Mouse (Mus musculus) limb, embryonic 14.5 days (tissue): ENCODE measurements around the gene 1700001P01Rik. TPM values are rescaled to one million over a fixed set of nuclear protein-coding genes. Genes with fewer than 3 reads are reported as not detected.

Experiments used
- ATAC-seq: fragments of 200-750 bp; cut with Nextera tagmentation; 2 replicates; pipeline ENCODE4 v1.8.0; 2017; ENCODE audit warnings: low read depth, moderate number of reproducible peaks, moderate TSS enrichment; ENCODE audit not compliant: low FRiP score
- DNase-seq: peaks from one replicate; pipeline ENCODE4 v3.0.0-alpha.2; 2015; ENCODE audit warnings: low spot score
- H3K27ac ChIP-seq: fragments of 300-500 bp; sonication (generic); replicated peaks from 2 replicates; pipeline ENCODE4 v1.5.1; 2014; ENCODE audit warnings: low read depth, mild to moderate bottlenecking, low read length, moderate library complexity, mixed read lengths
- H3K27me3 ChIP-seq: fragments of 300-500 bp; sonication (generic); 2 replicates; pipeline ENCODE4 v1.6.1; 2014; ENCODE audit warnings: low read length, mixed read lengths; ENCODE audit not compliant: control insufficient read depth, insufficient read depth
- H3K36me3 ChIP-seq: fragments of 300-500 bp; sonication (generic); 2 replicates; pipeline ENCODE4 v1.6.1; 2014; ENCODE audit warnings: mild to moderate bottlenecking, low read length, moderate library complexity, mixed read lengths; ENCODE audit not compliant: control insufficient read depth, insufficient read depth
- H3K4me1 ChIP-seq: fragments of 300-500 bp; sonication (generic); 2 replicates; pipeline ENCODE4 v1.6.1; 2014; ENCODE audit warnings: antibody characterized with exemption, low read length, mixed read lengths; ENCODE audit not compliant: control insufficient read depth, insufficient read depth
- H3K4me2 ChIP-seq: fragments of 300-500 bp; sonication (generic); replicated peaks from 2 replicates; pipeline ENCODE4 v1.6.1; 2014; ENCODE audit warnings: low read depth, mild to moderate bottlenecking, low read length, moderate library complexity; ENCODE audit not compliant: severe bottlenecking
- H3K4me3 ChIP-seq: fragments of 300-500 bp; sonication (generic); replicated peaks from 2 replicates; pipeline ENCODE4 v1.5.1; 2014; ENCODE audit warnings: low read length
- H3K9ac ChIP-seq: fragments of 300-500 bp; sonication (generic); 2 replicates; pipeline ENCODE4 v1.6.1; 2014; ENCODE audit warnings: mild to moderate bottlenecking, low read depth, low read length, moderate library complexity; ENCODE audit not compliant: severe bottlenecking
- H3K9me3 ChIP-seq: fragments of 300-500 bp; sonication (generic); 2 replicates; pipeline ENCODE4 v1.6.1; 2016; ENCODE audit warnings: low read length; ENCODE audit not compliant: control insufficient read depth
- POLR2A ChIP-seq: fragments of 200-500 bp; IDR thresholded peaks from 2 replicates; pipeline ENCODE4 v1.8.0; 2012; ENCODE audit warnings: inconsistent platforms, mild to moderate bottlenecking, moderate library complexity, borderline replicate concordance; ENCODE audit not compliant: insufficient read depth, insufficient read length; ENCODE audit errors: extremely low read depth
- WGBS: fragments of 180-500 bp; shearing (Covaris S2); extraction: QIAGEN DNeasy Blood & Tissue Kit; methylation state at CpG from one replicate; pipeline ENCODE4 v1.1.7; 2014; 5-methylcytosine and 5-hydroxymethylcytosine counted together
- polyA plus RNA-seq, 2 experiments: library from polyadenylated mRNA; depleted of rRNA in 1 of 2; stranded (reverse) in 1 of 2; unstranded in 1 of 2; fragments of >200 nt; fragmentation: Nextera tagmentation in 1 of 2; extraction: Ambion mirVana in 1 of 2; gene quantifications; 2 replicates each; pipeline versions ENCODE4 v1.2.1 to v1.2.3; 2012 to 2014

1700001P01Rik gene
- polyA plus RNA-seq (2012; rRNA removed) (0.34 TPM in 1 of 2 replicates, not detected in the other), polyA plus RNA-seq (2014; fragmentation: Nextera tagmentation; extraction: Ambion mirVana) (0.35 TPM in 1 of 2 replicates, not detected in the other)

DNA sequence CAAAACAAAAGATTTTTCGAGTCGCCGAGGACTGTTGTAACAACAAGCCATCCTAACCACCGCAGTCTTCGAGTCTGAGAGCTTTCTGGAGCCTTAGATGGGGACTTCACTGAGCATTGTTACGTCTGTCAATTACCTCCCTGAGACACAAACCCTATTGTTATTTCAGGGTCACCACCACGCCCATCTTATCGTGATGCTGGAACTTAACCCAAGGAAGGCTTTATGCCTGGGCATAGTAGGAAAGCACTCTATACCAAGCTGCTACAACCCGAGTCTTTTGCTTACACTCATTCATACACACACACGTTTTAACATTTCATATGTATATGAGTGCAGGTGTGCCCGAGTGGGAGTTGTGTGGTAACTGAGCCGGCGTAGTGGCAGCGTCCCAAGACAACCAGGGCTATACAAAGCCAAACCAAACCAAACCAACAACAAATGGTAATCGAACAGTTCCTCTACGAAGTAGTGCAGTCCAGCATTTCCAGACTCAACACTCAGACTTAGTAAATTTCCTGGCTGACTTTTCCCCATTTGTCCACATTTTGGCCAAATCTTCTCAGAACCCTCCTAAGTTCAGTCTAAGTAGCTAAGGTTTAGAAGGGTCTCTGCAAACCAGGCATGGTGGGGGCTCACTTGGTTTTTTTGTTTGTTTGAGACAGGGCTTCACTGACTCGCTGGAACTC lies at the start of gene 1700001P01Rik:
TSS of gene 1700001P01Rik (minus strand) at position 111 of the 689 bp plus-strand sequence.
- WGBS, result 60% methylated on average over 17 of the region's 17 CpGs
- no peak within 1 kb of the TSS for H3K9ac ChIP-seq
- no peak for ATAC-seq
- no peaks in the 10 kb centered on the region for H3K27me3 ChIP-seq
- H3K4me1 ChIP-seq, result peaks cover 8% of the 10 kb centered on the region
- peaks cover 44% of the 10 kb centered on the region for H3K36me3 ChIP-seq
- no peak for TF ChIP-seq POLR2A
- no peak within 1 kb of the TSS for H3K4me2 ChIP-seq
- no peak within 1 kb of the TSS for H3K4me3 ChIP-seq
- H3K27ac ChIP-seq, result no peak within 1 kb of the TSS
- no peaks in the 10 kb centered on the region for H3K9me3 ChIP-seq
- no peak for DNase-seq

DNA sequence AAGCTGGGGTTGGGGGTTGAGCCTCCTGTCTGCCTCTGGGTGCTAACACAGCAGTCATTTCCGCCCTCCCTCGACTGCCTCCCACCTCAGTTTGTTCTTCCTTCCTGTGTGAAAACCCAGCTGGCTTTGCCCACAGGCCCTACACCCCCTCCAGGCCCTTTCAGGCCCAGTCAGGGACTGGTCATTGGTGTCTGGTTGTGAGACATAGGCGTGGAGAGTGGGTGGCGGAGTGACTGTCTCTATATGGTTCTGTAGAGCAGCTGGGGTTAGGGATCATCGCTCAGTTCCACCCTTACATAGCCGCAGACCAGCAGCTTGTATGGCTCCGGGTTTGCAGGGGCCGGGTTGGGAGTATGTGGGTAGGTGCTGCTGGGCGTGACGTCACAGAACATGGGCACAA lies 49.6 kb upstream of the 1700001P01Rik start:
- 83% methylated on average over 10 of the region's 10 CpGs for whole genome bisulfite sequencing
- no peak overlapping the region for H3K27ac ChIP-seq
- H3K9me3 ChIP-seq, result no peaks in the 10 kb centered on the region
- no peaks in the 10 kb centered on the region for H3K27me3 ChIP-seq
- no peak overlapping the region for H3K4me3 ChIP-seq
- DNase-seq, result no peak
- TF ChIP-seq POLR2A, result no peak
- no peak for ATAC-seq
- H3K9ac ChIP-seq, result no peak overlapping the region
- H3K4me2 ChIP-seq, result no peak overlapping the region
- no peaks in the 10 kb centered on the region for H3K4me1 ChIP-seq
- H3K36me3 ChIP-seq, result peaks cover 88% of the 10 kb centered on the region

DNA sequence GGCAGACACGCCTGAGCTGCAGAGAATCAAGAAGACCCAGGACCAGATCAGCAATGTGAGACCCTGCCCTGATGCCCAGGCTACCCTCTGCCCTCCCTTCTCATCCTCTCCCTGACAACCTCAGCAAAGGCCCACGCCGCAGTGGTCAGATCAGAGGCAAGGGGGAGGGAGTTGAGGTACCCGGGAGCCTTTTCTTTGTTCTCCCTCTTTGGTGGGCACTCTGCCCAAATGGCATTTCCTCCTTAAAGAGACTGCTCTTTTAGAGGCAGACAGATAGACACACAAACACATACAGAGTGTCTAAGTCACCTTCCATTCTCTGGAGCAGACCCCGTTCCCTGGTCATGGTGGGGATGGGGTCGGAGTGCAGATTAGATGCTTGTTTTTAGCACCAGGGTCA lies 49.2 kb upstream of the 1700001P01Rik start:
- no peaks in the 10 kb centered on the region for H3K27me3 ChIP-seq
- H3K4me2 ChIP-seq, result no peak overlapping the region
- H3K27ac ChIP-seq, result no peak overlapping the region
- no peaks in the 10 kb centered on the region for H3K4me1 ChIP-seq
- no peak for DNase-seq
- 79% methylated on average over 6 of the region's 6 CpGs for WGBS
- no peak overlapping the region for H3K4me3 ChIP-seq
- H3K36me3 ChIP-seq, result peaks cover 86% of the 10 kb centered on the region
- H3K9me3 ChIP-seq, result no peaks in the 10 kb centered on the region
- ATAC-seq, result no peak
- H3K9ac ChIP-seq, result no peak overlapping the region
- no peak for TF ChIP-seq POLR2A

DNA sequence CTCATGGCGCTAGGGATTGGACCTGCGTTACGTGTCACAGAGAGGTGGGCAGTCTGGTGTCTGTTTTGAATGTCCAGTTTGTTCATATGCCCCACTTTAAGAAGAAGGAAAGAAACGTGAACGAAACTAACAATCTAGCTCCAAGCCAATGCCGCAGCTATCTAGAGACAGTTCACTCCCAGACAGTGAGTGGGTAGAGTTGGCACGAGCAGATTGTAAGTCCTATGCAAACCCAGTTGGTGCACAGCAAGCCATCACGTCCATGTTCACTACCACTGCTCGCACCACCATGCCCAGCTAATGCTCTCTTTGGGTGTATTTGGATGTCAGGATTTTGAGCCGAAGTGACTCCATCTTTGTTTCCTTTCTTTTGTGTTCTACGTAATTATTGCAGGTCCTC lies 48.5 kb upstream of the 1700001P01Rik start:
- H3K4me1 ChIP-seq, result no peaks in the 10 kb centered on the region
- H3K4me3 ChIP-seq, result no peak overlapping the region
- WGBS, result 95% methylated on average over 11 of the region's 11 CpGs
- ATAC-seq (no peak), DNase-seq (no peak)
- H3K9ac ChIP-seq, result no peak overlapping the region
- TF ChIP-seq POLR2A, result no peak
- H3K36me3 ChIP-seq, result peaks cover 85% of the 10 kb centered on the region
- no peaks in the 10 kb centered on the region for H3K9me3 ChIP-seq
- H3K27ac ChIP-seq, result no peak overlapping the region
- H3K4me2 ChIP-seq, result no peak overlapping the region
- H3K27me3 ChIP-seq, result no peaks in the 10 kb centered on the region

DNA sequence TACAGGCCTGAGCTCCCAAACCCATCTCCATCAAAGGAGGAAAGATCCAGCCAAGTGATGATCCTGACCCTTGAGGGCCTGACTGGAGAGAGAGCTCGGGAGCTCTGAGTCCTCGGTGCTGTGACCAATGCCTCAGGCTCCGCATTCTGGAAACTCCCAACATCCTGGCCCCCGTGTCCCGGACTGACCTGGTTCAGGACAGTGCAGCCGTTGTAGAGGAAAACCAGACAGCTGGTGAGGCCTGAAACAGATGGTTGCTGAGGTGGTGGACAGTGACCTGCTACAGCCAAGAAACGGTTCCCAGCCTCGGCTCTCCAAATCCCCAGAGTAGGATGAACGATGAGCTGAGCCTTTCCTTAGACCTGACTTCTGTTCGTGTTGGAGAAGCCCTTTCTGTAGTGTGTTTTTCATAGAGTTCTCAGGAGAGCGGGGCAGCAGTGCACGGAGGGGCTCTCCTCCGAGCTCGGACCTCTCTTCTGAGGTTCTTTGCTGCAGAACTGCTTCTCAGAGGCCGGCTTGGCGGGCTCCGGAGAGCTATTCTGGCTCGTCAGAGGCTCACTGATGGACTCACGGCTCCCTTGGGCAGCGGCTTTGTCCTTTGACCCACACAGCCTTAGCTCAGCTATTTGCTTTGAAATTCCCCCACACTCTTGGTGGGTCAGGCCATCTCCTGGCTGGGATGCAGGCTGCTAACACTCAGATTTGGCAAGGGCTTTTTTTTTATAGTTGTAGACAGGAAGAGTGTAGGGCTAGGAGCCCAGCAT lies 47.3 kb upstream of the 1700001P01Rik start:
- Histone ChIP-seq H3K27me3 (no peaks in the 10 kb centered on the region), H3K9ac (no peak overlapping the region), H3K4me2 (no peak overlapping the region), H3K27ac (no peak overlapping the region), H3K36me3 (peaks cover 86% of the 10 kb centered on the region), H3K9me3 (no peaks in the 10 kb centered on the region), H3K4me3 (no peak overlapping the region), H3K4me1 (peaks cover 8% of the 10 kb centered on the region)
- ATAC-seq (no peak), DNase-seq (no peak)
- no peak for TF ChIP-seq POLR2A
- 71% methylated on average over 20 of the region's 20 CpGs for WGBS
